Mouse (Mus musculus) heart, embryonic 13.5 days (tissue): Measurements from ENCODE around the gene Jpt2. TPM values are rescaled to one million over a fixed set of nuclear protein-coding genes. Genes with fewer than 3 reads are reported as not detected.
"Not testable (repeated sequence)": the region's sequence is repeated elsewhere in the genome, so short reads cannot be mapped to it uniquely, and the experiment has no call there.

ENCODE experiments used
- ATAC-seq: fragments of 200-750 bp; cut with Nextera tagmentation; 2 replicates; pipeline ENCODE4 v1.8.0; 2017; ENCODE audit warnings: moderate TSS enrichment; ENCODE audit not compliant: insufficient number of reproducible peaks, low FRiP score, low TSS enrichment; ENCODE audit errors: extremely low read depth
- H3K27ac ChIP-seq: fragments of 300-500 bp; sonication (generic); replicated peaks from 2 replicates; pipeline ENCODE4 v1.5.1; 2015; ENCODE audit warnings: moderate library complexity, mild to moderate bottlenecking, inconsistent platforms
- H3K27me3 ChIP-seq: fragments of 300-500 bp; sonication (generic); replicated peaks from 2 replicates; pipeline ENCODE4 v1.6.1; 2015; ENCODE audit warnings: mild to moderate bottlenecking, inconsistent platforms
- H3K36me3 ChIP-seq: fragments of 300-500 bp; sonication (generic); 2 replicates; pipeline ENCODE4 v1.6.1; 2015; ENCODE audit warnings: mild to moderate bottlenecking, inconsistent platforms
- H3K4me1 ChIP-seq: fragments of 300-500 bp; sonication (generic); 2 replicates; pipeline ENCODE4 v1.6.1; 2015; ENCODE audit warnings: inconsistent platforms
- H3K4me2 ChIP-seq: fragments of 300-500 bp; sonication (generic); 2 replicates; pipeline ENCODE4 v1.6.1; 2015; ENCODE audit warnings: inconsistent platforms, mild to moderate bottlenecking, moderate library complexity
- H3K4me3 ChIP-seq: fragments of 300-500 bp; sonication (generic); 2 replicates; pipeline ENCODE4 v1.5.1; 2015; ENCODE audit warnings: moderate library complexity, mild to moderate bottlenecking, inconsistent platforms
- H3K9ac ChIP-seq: fragments of 300-500 bp; sonication (generic); 2 replicates; pipeline ENCODE4 v1.6.1; 2015; ENCODE audit warnings: inconsistent platforms, mild to moderate bottlenecking, moderate library complexity
- H3K9me3 ChIP-seq: fragments of 300-500 bp; sonication (generic); 2 replicates; pipeline ENCODE4 v1.6.1; 2016; ENCODE audit warnings: inconsistent platforms
- WGBS: fragments of 180-500 bp; shearing (Covaris S2); methylation state at CpG from one replicate; pipeline ENCODE4 v1.1.7; 2015; ENCODE audit warnings: mixed read lengths; 5-methylcytosine and 5-hydroxymethylcytosine counted together
- polyA plus RNA-seq: library from polyadenylated mRNA; unstranded; fragments of >200 nt; fragmentation: Nextera tagmentation; extraction: Ambion mirVana; gene quantifications from 2 replicates; pipeline ENCODE4 v1.2.1, GENCODE M21; 2015

Gene Jpt2
- polyA plus RNA-seq = 122 and 123 TPM in 2 replicates

GRCm38 (mm10) chr17:24960135-24960851 is at the start of gene Jpt2:
TSS of gene Jpt2 (minus strand) at chr17:24960689.
- Histone ChIP-seq H3K4me1 (peaks cover 16% of the 10 kb centered on the region), H3K36me3 (peaks cover 55% of the 10 kb centered on the region), H3K4me2 (peak within 1 kb of the TSS; percentile 73), H3K27me3 (no peaks in the 10 kb centered on the region), H3K4me3 (peak within 1 kb of the TSS; percentile 86), H3K9ac (peak within 1 kb of the TSS; percentile 91), H3K9me3 (no peaks in the 10 kb centered on the region), H3K27ac (peak within 1 kb of the TSS; percentile 82)
- peak; percentile 99 for ATAC-seq
- under 1% methylated on average over 52 of the region's 59 CpGs for WGBS

- H3K4me3 ChIP-seq = no peak overlapping the region
- H3K27me3 ChIP-seq = no peaks in the 10 kb centered on the region
- peaks cover 3% of the 10 kb centered on the region for H3K4me1 ChIP-seq
- H3K36me3 ChIP-seq = peaks cover 77% of the 10 kb centered on the region
- H3K9ac ChIP-seq = no peak overlapping the region
- H3K4me2 ChIP-seq = no peak overlapping the region
- H3K27ac ChIP-seq = no peak overlapping the region
- ATAC-seq = no peak
- no peaks in the 10 kb centered on the region for H3K9me3 ChIP-seq
These were observed 47.0 kb upstream of the Jpt2 start for GRCm38 (mm10) chr17:25007480-25007879.

- peaks cover 77% of the 10 kb centered on the region for H3K36me3 ChIP-seq
- no peak overlapping the region for H3K9ac ChIP-seq
- H3K4me2 ChIP-seq = no peak overlapping the region
- no peak overlapping the region for H3K27ac ChIP-seq
- H3K4me1 ChIP-seq = no peaks in the 10 kb centered on the region
- no peak overlapping the region for H3K4me3 ChIP-seq
- no peaks in the 10 kb centered on the region for H3K27me3 ChIP-seq
- no peaks in the 10 kb centered on the region for H3K9me3 ChIP-seq
- WGBS = 95% methylated on average over 3 of the region's 3 CpGs
- ATAC-seq = no peak
These were observed 44.6 kb upstream of the Jpt2 start for GRCm38 (mm10) chr17:25005102-25005501.

- no peak for ATAC-seq
- H3K4me1 ChIP-seq = no peaks in the 10 kb centered on the region
- no peak overlapping the region for H3K4me3 ChIP-seq
- peaks cover 98% of the 10 kb centered on the region for H3K36me3 ChIP-seq
- no peak overlapping the region for H3K9ac ChIP-seq
- no peak overlapping the region for H3K27ac ChIP-seq
- no peak overlapping the region for H3K4me2 ChIP-seq
- WGBS = 83% methylated on average over 6 of the region's 6 CpGs
- H3K27me3 ChIP-seq = no peaks in the 10 kb centered on the region
- H3K9me3 ChIP-seq = no peaks in the 10 kb centered on the region
These were observed 34.2 kb upstream of the Jpt2 start for GRCm38 (mm10) chr17:24994721-24995120.

- Histone ChIP-seq H3K36me3 (peaks cover 96% of the 10 kb centered on the region), H3K4me2 (no peak overlapping the region), H3K4me3 (no peak overlapping the region), H3K27ac (no peak overlapping the region), H3K4me1 (no peaks in the 10 kb centered on the region), H3K27me3 (no peaks in the 10 kb centered on the region), H3K9me3 (no peaks in the 10 kb centered on the region), H3K9ac (no peak overlapping the region)
- no peak for ATAC-seq
- WGBS = 96% methylated on average over 6 of the region's 6 CpGs
These were observed 26.7 kb upstream of the Jpt2 start for GRCm38 (mm10) chr17:24987221-24987620.

- H3K4me3 ChIP-seq = peak overlapping the region; percentile 86
- H3K9me3 ChIP-seq = no peaks in the 10 kb centered on the region
- H3K27ac ChIP-seq = 0 out of 2 replicates have a peak overlapping the region, but pooled peaks have one; percentile 41
- H3K27me3 ChIP-seq = no peaks in the 10 kb centered on the region
- WGBS = 15% methylated on average over 21 of the region's 21 CpGs
- peak overlapping the region; percentile 81 for H3K9ac ChIP-seq
- peaks cover 16% of the 10 kb centered on the region for H3K4me1 ChIP-seq
- peaks cover 55% of the 10 kb centered on the region for H3K36me3 ChIP-seq
- peak overlapping the region; percentile 73 for H3K4me2 ChIP-seq
- ATAC-seq = no peak
These were observed 595 bp upstream of the Jpt2 start for GRCm38 (mm10) chr17:24960852-24961715.

- no peak for ATAC-seq
- Histone ChIP-seq H3K4me3 (peak overlapping the region; percentile 86), H3K9ac (peak overlapping the region; percentile 91), H3K4me1 (peaks cover 16% of the 10 kb centered on the region), H3K4me2 (peak overlapping the region; percentile 73), H3K27ac (no peak overlapping the region), H3K27me3 (no peaks in the 10 kb centered on the region), H3K36me3 (peaks cover 55% of the 10 kb centered on the region), H3K9me3 (no peaks in the 10 kb centered on the region)
- WGBS = 59% methylated on average over 8 of the region's 8 CpGs
These were observed 1.1 kb downstream of the Jpt2 start for GRCm38 (mm10) chr17:24959371-24959770.

GRCm38 (mm10) chr17:24953291-24953690 is 7.2 kb downstream of the Jpt2 start:
- Histone ChIP-seq H3K27ac (no peak overlapping the region), H3K36me3 (peaks cover 81% of the 10 kb centered on the region), H3K9ac (no peak overlapping the region), H3K27me3 (no peaks in the 10 kb centered on the region), H3K4me1 (peaks cover 6% of the 10 kb centered on the region; the same call in 1 of the 2 replicates), H3K4me3 (no peak overlapping the region), H3K9me3 (no peaks in the 10 kb centered on the region), H3K4me2 (no peak overlapping the region)
- ATAC-seq = no peak
- WGBS = 95% methylated on average over 2 of the region's 2 CpGs

GRCm38 (mm10) chr17:24950671-24951070 is 9.8 kb downstream of the Jpt2 start:
- Histone ChIP-seq H3K4me1 (peaks cover 6% of the 10 kb centered on the region; the same call in 1 of the 2 replicates), H3K4me2 (no peak overlapping the region), H3K9me3 (no peaks in the 10 kb centered on the region), H3K27ac (no peak overlapping the region), H3K36me3 (peaks cover 91% of the 10 kb centered on the region), H3K9ac (no peak overlapping the region), H3K27me3 (no peaks in the 10 kb centered on the region), H3K4me3 (no peak overlapping the region)
- ATAC-seq = no peak
- 76% methylated on average over 2 of the region's 2 CpGs for WGBS

- H3K9ac ChIP-seq = no peak overlapping the region
- no peak for ATAC-seq
- no peak overlapping the region for H3K27ac ChIP-seq
- WGBS = 94% methylated on average over 5 of the region's 5 CpGs
- no peak overlapping the region for H3K4me2 ChIP-seq
- peaks cover 6% of the 10 kb centered on the region; the same call in 1 of the 2 replicates for H3K4me1 ChIP-seq
- H3K27me3 ChIP-seq = no peaks in the 10 kb centered on the region
- H3K9me3 ChIP-seq = no peaks in the 10 kb centered on the region
- H3K4me3 ChIP-seq = no peak overlapping the region
- H3K36me3 ChIP-seq = peaks cover 88% of the 10 kb centered on the region
These were observed 12.3 kb downstream of the Jpt2 start for GRCm38 (mm10) chr17:24948204-24948603.

- 69% methylated on average over 1 of the region's 1 CpGs for WGBS
- ATAC-seq = not testable (repeated sequence)
These were observed 16.9 kb downstream of the Jpt2 start for GRCm38 (mm10) chr17:24943589-24943988.

More at GRCm38 (mm10) chr17:24943589-24943988, 16.9 kb downstream of the Jpt2 start:
- H3K4me2 ChIP-seq, H3K27me3 ChIP-seq, H3K4me3 ChIP-seq, H3K4me1 ChIP-seq, H3K9me3 ChIP-seq, H3K27ac ChIP-seq, H3K9ac ChIP-seq: not testable (repeated sequence)
- peaks cover 51% of the 10 kb centered on the region for H3K36me3 ChIP-seq
